Mouse (Mus musculus): Measurements from ENCODE around the gene Teddm2. TPM values are rescaled to one million over a fixed set of nuclear protein-coding genes. Genes with fewer than 3 reads are reported as not detected.

The Teddm2 gene
- polyA plus RNA-seq, 1 experiment: 4.6 TPM

DNA sequence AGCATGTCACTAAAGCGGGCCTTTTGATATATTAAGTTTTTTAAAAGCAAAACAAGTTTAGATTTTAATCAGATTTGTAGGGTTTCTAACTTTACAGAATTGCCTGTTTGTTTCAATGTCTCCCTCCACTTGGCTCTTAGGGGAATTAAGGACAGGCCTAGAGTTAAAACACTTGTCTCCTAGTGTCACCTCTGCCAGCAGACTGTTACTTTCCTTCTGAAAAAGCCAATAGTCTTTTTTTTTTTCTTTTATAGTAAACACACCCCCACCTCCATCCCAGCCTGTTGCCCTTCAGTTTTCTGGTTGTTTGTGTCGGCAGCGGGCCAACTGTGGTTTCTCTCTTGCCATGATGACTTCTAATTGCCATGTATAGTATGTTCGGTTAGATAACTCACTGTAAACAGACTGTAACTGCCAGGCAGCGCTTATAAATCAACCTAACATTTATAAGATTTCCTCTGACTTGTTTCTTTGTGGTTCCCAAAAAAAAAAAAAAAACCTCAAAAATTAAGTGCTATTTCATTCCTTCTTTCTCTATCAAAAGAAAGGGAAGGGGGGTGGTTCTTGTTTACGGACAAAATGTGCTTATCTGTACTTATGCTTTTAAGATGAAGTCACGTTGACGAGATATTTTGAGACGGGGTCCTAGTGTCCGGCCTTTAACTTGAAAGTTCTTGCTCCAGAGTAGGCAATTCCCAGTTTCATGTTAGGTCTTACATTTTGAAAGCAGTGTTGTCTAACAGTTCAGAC lies 9.4 kb upstream of the Teddm2 start:
- Histone ChIP-seq H3K4me3 (ENCODE audit: insufficient read depth, low read length) (no peak overlapping the region), H3K4me1 (ENCODE audit: control insufficient read depth, insufficient read depth, low read length) (no peaks in the 10 kb centered on the region; the same call in 1 of the 2 replicates), H3K27ac (ENCODE audit: insufficient read depth, low read length) (no peak overlapping the region)
- no peak for TF ChIP-seq POLR2A (IDR thresholded peaks at IDR 0.05; ENCODE audit: extremely low read depth, insufficient read depth, low read length)
- TF ChIP-seq CTCF (IDR thresholded peaks at IDR 0.05; ENCODE audit: extremely low read depth, insufficient read depth, low read length): no peak

DNA sequence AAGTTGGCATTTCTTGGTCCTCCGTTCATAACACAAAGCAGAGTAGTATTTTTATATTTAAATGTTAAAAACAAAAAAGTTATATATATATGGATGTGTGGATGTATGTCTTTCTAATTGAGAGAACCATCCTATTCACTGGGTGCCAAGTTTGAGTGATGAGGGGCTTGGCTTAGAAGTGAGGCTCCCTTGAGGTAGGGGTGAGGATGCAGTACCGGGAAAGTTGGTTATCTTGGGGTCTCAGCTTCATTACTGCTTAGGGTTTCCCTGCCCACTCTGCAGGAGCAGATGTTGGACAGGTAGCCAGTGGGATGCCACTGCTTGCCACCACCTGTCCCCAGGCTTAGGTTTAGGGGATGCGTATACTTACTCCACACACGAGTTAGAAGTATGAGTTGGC lies 8.7 kb upstream of the Teddm2 start:
- Histone ChIP-seq H3K4me3 (ENCODE audit: insufficient read depth, low read length) (no peak overlapping the region), H3K27ac (ENCODE audit: insufficient read depth, low read length) (no peak overlapping the region)
- no peak for TF ChIP-seq CTCF (IDR thresholded peaks at IDR 0.05; ENCODE audit: extremely low read depth, insufficient read depth, low read length)
- no peak for TF ChIP-seq POLR2A (IDR thresholded peaks at IDR 0.05; ENCODE audit: extremely low read depth, insufficient read depth, low read length)

GRCm38 (mm10) chr1:153908208-153908607 lies 8.2 kb upstream of the Teddm2 start:
- TF ChIP-seq CTCF (IDR thresholded peaks at IDR 0.05; ENCODE audit: extremely low read depth, insufficient read depth, low read length) (no peak), POLR2A (IDR thresholded peaks at IDR 0.05; ENCODE audit: extremely low read depth, insufficient read depth, low read length) (no peak)
- Histone ChIP-seq H3K4me1 (ENCODE audit: control insufficient read depth, insufficient read depth, low read length) (no peaks in the 10 kb centered on the region; the same call in 1 of the 2 replicates), H3K27ac (ENCODE audit: insufficient read depth, low read length) (no peak overlapping the region), H3K4me3 (ENCODE audit: insufficient read depth, low read length) (no peak overlapping the region)

More for the DNA sequence above, 8.7 kb upstream of the Teddm2 start:
- no peaks in the 10 kb centered on the region; the same call in 1 of the 2 replicates for H3K4me1 ChIP-seq (ENCODE audit: control insufficient read depth, insufficient read depth, low read length)

- H3K27ac ChIP-seq (ENCODE audit: insufficient read depth, low read length): peak overlapping the region; percentile 32; the same call in 1 of the 2 replicates
- H3K4me3 ChIP-seq (ENCODE audit: insufficient read depth, low read length): no peak overlapping the region
- TF ChIP-seq CTCF (IDR thresholded peaks at IDR 0.05; ENCODE audit: extremely low read depth, insufficient read depth, low read length) (no peak), POLR2A (IDR thresholded peaks at IDR 0.05; ENCODE audit: extremely low read depth, insufficient read depth, low read length) (no peak)
- no peaks in the 10 kb centered on the region; the same call in 1 of the 2 replicates for H3K4me1 ChIP-seq (ENCODE audit: control insufficient read depth, insufficient read depth, low read length)
These were observed 5.9 kb upstream of the Teddm2 start for GRCm38 (mm10) chr1:153905884-153906283.

GRCm38 (mm10) chr1:153904236-153904635 lies 4.2 kb upstream of the Teddm2 start:
- Histone ChIP-seq H3K27ac (ENCODE audit: insufficient read depth, low read length) (peak overlapping the region; percentile 70; the same call in 1 of the 2 replicates), H3K4me1 (ENCODE audit: control insufficient read depth, insufficient read depth, low read length) (no peaks in the 10 kb centered on the region; the same call in 1 of the 2 replicates), H3K4me3 (ENCODE audit: insufficient read depth, low read length) (peak overlapping the region; percentile 66)
- TF ChIP-seq POLR2A (IDR thresholded peaks at IDR 0.05; ENCODE audit: extremely low read depth, insufficient read depth, low read length): no peak
- TF ChIP-seq CTCF (IDR thresholded peaks at IDR 0.05; ENCODE audit: extremely low read depth, insufficient read depth, low read length): no peak

- peak overlapping the region; percentile 70 for H3K27ac ChIP-seq (ENCODE audit: insufficient read depth, low read length)
- H3K4me3 ChIP-seq (ENCODE audit: insufficient read depth, low read length): peak overlapping the region; percentile 66
- H3K4me1 ChIP-seq (ENCODE audit: control insufficient read depth, insufficient read depth, low read length): no peaks in the 10 kb centered on the region
- TF ChIP-seq POLR2A (IDR thresholded peaks at IDR 0.05; ENCODE audit: extremely low read depth, insufficient read depth, low read length) (peak; percentile 18; the same call in 1 of the 2 replicates), CTCF (IDR thresholded peaks at IDR 0.05; ENCODE audit: extremely low read depth, insufficient read depth, low read length) (no peak)
These were observed 3.0 kb upstream of the Teddm2 start for GRCm38 (mm10) chr1:153903006-153903405.

GRCm38 (mm10) chr1:153900860-153901730 lies 1.1 kb upstream of the Teddm2 start:
- TF ChIP-seq POLR2A (IDR thresholded peaks at IDR 0.05; ENCODE audit: extremely low read depth, insufficient read depth, low read length) (0 out of 2 replicates have a peak, but pooled peaks have one; percentile 11), CTCF (IDR thresholded peaks at IDR 0.05; ENCODE audit: extremely low read depth, insufficient read depth, low read length) (no peak)
- Histone ChIP-seq H3K27ac (ENCODE audit: insufficient read depth, low read length) (peak overlapping the region; percentile 88), H3K4me1 (ENCODE audit: control insufficient read depth, insufficient read depth, low read length) (no peaks in the 10 kb centered on the region), H3K4me3 (ENCODE audit: insufficient read depth, low read length) (peak overlapping the region; percentile 66)

DNA sequence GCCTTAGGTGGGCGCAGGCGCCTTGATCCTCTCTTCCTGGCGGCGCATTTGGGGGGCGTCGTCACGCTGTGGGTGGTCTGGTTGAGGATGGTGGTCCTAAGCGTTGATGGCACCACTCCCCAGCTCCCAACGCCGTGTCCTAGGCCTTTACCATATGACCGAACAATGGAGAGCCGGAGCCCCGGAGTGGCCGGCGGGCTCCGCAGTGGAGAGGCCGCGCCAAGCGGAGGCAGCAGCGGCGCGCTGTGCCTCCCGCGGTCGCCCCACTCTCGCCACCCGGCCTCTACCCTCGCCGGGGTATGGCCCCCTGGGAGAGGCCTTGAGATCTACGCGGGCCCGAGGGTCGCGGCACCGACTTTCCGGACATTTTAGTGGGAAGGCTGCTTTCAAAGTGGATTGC lies 353 bp upstream of the Teddm2 start:
- Histone ChIP-seq H3K4me3 (ENCODE audit: insufficient read depth, low read length) (peak overlapping the region; percentile 66), H3K4me1 (ENCODE audit: control insufficient read depth, insufficient read depth, low read length) (no peaks in the 10 kb centered on the region), H3K27ac (ENCODE audit: insufficient read depth, low read length) (peak overlapping the region; percentile 88)
- TF ChIP-seq CTCF (IDR thresholded peaks at IDR 0.05; ENCODE audit: extremely low read depth, insufficient read depth, low read length): no peak
- no peak for TF ChIP-seq POLR2A (IDR thresholded peaks at IDR 0.05; ENCODE audit: extremely low read depth, insufficient read depth, low read length)

DNA sequence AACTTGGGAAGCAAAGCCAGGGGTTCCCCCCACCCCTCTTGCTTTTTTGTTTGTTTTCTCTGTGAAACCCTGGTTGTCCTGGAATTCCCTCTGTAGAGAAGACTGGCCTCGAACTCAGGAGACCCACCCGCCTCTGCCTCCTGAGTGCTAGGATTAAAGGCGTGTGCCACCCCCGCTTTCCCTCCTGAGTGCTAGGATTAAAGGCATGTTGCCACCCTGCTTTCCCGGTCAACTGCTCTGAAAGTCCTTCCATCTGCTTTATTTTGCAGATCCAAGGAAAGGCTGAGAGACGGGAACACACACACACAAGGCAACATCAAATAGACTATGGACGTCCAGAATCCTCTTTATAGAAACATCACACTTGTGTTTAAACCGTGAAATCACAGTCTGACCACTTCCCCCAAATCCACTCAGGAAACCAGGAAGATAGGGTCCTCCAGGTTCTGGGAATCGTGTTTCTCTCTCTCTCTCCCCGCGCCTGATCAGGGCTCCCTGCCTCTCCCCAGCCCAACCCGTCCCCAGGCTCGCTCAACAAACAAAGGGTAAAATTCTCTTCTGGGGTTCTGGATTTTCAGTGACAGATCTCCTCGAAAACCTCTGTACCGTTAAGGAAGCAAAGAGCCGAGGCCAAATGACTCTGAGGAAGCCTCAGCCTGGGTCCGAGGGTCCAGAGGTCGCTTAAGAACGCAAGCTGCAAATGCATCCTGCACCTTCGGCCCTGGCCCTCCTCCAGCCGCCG lies 868 bp downstream of the Teddm2 start:
- peak overlapping the region; percentile 61 for H3K27ac ChIP-seq (ENCODE audit: insufficient read depth, low read length)
- peaks cover 1% of the 10 kb centered on the region; the same call in 1 of the 2 replicates for H3K4me1 ChIP-seq (ENCODE audit: control insufficient read depth, insufficient read depth, low read length)
- TF ChIP-seq POLR2A (IDR thresholded peaks at IDR 0.05; ENCODE audit: extremely low read depth, insufficient read depth, low read length) (no peak), CTCF (IDR thresholded peaks at IDR 0.05; ENCODE audit: extremely low read depth, insufficient read depth, low read length) (no peak)
- peak overlapping the region; percentile 66 for H3K4me3 ChIP-seq (ENCODE audit: insufficient read depth, low read length)

All from cortical plate, adult 2 months (tissue).